Mouse (Mus musculus): ENCODE data around the gene Txnrd1. TPM values are rescaled to one million over a fixed set of nuclear protein-coding genes. Genes with fewer than 3 reads are reported as not detected.

Txnrd1 gene
- polyA plus RNA-seq, 1 experiment from 2014 or later, result 123 TPM

DNA sequence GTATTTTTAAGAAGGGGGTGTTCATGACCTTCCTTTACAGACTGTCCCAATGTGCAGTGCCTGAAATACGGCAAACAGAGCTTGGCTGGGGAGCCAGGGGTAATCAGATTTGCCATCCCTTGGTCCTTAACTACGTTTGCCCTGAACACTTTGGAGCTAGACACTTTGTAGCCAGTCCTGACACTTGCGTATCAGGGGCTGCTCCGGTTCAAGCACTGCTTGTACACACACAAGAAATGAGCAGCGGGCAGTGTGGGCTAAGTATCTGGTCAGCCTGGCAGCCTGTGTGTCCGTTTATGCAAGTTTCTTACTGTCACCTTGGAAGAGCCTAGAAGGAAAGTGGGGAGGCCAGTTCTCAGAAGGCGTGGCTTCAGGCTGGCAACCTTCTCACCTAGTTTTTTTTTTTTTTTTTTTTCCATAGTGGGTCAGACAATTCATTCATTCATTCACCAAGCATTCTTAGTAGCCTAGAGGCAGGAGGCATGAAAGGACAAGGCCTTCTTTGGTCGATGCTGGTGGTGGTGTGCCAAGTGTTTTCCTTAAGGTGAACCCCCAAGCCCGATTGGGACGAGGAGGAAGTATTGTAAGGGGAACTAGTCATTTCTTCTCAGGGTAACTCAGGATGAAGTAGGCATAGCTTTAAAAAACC lies 24.4 kb downstream of the Txnrd1 start:
- Histone ChIP-seq H3K4me1 (peaks cover 33% of the 10 kb centered on the region), H3K36me3 (no peaks in the 10 kb centered on the region), H3K4me2 (peak overlapping the region; percentile 64), H3K9ac (peak overlapping the region; percentile 70; the same call in 1 of the 2 replicates), H3K4me3 (peak overlapping the region; percentile 81), H3K9me3 (no peaks in the 10 kb centered on the region), H3K27ac (peak overlapping the region; percentile 95), H3K27me3 (no peaks in the 10 kb centered on the region)
- no peak for ATAC-seq (ENCODE audit: borderline replicate concordance, extremely low read depth, low FRiP score, low TSS enrichment)
- 40% methylated on average over 10 of the region's 10 CpGs for WGBS

DNA sequence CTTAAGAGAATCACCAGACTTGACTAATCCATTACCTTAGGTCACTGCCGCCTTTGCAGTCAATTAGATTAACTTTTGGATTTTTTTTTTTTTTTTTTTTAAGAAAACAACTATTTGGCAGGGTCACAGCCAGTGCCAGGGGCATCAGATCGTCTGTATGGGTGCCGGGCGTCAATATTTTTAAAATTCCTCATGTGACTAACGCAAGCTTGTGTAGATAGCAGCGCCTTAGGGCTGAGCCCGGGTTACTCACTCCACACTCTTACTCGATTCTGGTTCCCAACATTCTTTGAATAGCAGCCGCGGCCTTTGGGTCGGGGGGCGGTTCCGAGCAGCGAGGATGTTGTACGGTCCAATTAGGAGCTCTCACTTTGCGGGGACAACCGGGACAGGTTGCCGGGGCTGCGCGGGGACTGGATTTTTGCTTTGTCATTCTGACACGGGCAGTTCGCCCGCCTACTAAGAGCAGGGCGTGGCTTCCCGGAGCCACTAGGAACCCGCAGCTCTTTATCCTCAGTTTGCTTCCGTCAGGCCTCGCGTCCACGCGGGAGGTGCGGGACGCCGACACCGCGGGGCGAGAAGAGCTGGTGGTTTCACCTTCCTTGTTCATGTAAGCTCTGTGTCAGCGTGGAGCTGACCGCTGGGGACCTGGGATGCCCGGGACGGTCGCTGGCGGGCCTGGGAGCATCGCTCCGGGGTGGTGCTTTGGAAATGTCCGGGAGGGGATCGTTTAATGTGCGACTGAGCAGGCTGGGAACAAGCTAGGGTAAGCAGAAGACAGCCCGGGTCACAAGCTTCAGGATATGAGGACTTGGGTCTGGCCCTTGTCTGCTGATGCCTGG lies 25.2 kb downstream of the Txnrd1 start:
- peak overlapping the region; percentile 70 for H3K9ac ChIP-seq
- H3K9me3 ChIP-seq, result no peaks in the 10 kb centered on the region
- no peaks in the 10 kb centered on the region for H3K27me3 ChIP-seq
- peak overlapping the region; percentile 81 for H3K4me3 ChIP-seq
- peak overlapping the region; percentile 95 for H3K27ac ChIP-seq
- under 1% methylated on average over 49 of the region's 49 CpGs for WGBS
- peak overlapping the region; percentile 64 for H3K4me2 ChIP-seq
- peaks cover 6% of the 10 kb centered on the region for H3K36me3 ChIP-seq
- peak; percentile 85 for ATAC-seq (ENCODE audit: borderline replicate concordance, extremely low read depth, low FRiP score, low TSS enrichment)
- H3K4me1 ChIP-seq, result peaks cover 41% of the 10 kb centered on the region

DNA sequence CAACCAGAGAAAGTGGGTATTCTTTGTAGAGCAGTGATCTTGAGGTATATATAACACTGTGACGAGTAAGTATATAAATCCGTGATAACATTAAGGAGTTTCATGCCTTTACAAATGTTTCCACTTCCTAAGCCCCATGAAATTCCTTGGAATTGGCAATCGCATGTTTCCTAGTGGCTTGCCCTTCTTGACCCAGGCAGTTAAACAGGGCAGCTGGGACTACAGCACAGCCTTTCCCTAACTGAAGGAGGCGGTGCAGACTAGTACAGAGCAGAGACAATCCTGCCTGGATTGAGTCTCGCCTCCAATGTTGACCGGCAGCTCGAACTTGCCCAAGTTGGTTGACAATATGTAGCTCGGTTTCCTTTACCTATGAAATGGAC lies 25.8 kb downstream of the Txnrd1 start:
- Histone ChIP-seq H3K9ac (peak overlapping the region; percentile 70), H3K4me1 (peaks cover 45% of the 10 kb centered on the region), H3K4me3 (peak overlapping the region; percentile 81), H3K27ac (peak overlapping the region; percentile 95), H3K9me3 (no peaks in the 10 kb centered on the region), H3K36me3 (peaks cover 12% of the 10 kb centered on the region), H3K4me2 (peak overlapping the region; percentile 64), H3K27me3 (no peaks in the 10 kb centered on the region)
- peak; percentile 64; the same call in 1 of the 2 replicates for ATAC-seq (ENCODE audit: borderline replicate concordance, extremely low read depth, low FRiP score, low TSS enrichment)
- WGBS, result 1% methylated on average over 8 of the region's 8 CpGs

DNA sequence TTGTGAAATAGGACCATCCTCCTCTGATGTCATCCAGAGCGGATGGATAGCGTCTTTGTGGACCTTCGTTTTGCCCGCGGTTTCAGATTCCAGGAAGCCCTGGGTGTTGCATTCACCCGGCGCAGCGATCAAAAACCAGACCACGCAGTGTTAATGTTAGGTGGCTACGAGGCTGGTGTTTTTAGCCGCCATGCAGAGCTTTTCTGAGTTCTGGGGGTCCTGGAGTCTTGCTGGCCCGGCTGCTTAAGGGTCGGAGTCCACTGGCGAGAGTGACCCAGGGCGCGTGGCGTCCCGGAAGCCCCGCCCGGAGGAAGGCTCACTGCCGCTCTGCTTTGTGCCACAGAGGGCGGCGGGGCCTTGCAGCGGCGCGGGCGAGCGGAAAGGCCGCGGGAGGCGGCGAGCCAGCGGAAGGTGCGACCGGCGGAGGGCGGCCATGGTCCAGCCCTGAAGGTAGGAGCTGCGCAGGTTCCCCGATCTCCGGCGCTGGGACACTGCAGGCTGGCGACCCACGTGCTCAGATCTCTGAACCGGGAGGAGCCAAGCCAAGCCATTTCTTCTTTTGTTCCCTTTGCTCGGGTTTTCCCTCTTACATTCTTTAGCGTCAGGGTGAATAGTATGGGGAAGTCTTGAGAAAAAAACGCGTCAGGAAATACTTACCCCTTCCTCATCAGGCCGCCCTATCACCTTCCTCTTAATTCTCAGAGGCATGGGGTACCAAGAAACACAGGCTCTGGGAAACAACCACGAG lies 26.6 kb downstream of the Txnrd1 start:
- no peaks in the 10 kb centered on the region for H3K27me3 ChIP-seq
- peaks cover 17% of the 10 kb centered on the region for H3K36me3 ChIP-seq
- peak overlapping the region; percentile 64 for H3K4me2 ChIP-seq
- peaks cover 45% of the 10 kb centered on the region for H3K4me1 ChIP-seq
- under 1% methylated on average over 50 of the region's 50 CpGs for WGBS
- H3K27ac ChIP-seq, result peak overlapping the region; percentile 95
- peak; percentile 57; the same call in 1 of the 2 replicates for ATAC-seq (ENCODE audit: borderline replicate concordance, extremely low read depth, low FRiP score, low TSS enrichment)
- H3K9ac ChIP-seq, result peak overlapping the region; percentile 73
- peak overlapping the region; percentile 81 for H3K4me3 ChIP-seq
- no peaks in the 10 kb centered on the region for H3K9me3 ChIP-seq

DNA sequence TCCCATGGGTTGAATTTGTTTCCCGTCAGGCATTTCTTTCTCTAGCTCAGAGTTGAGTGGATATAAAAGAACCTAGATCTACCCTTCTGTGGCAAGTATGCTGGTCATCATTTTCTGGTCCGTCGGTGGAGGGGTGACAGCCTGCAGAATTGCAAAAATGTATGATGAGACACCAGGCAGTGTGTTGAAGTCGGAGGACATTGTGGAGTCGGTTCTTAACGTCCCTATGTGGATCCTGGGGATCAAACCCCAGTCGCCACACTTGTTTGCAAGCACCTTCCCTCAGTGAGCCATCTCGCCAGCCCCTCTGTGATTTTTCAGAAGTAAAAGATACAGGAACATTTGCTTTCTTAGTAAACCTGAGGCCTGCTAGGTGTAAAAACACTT lies 27.2 kb downstream of the Txnrd1 start:
- Histone ChIP-seq H3K4me2 (peak overlapping the region; percentile 64), H3K27ac (peak overlapping the region; percentile 95), H3K4me3 (peak overlapping the region; percentile 81), H3K36me3 (peaks cover 17% of the 10 kb centered on the region), H3K9ac (peak overlapping the region; percentile 73), H3K4me1 (peaks cover 45% of the 10 kb centered on the region), H3K27me3 (no peaks in the 10 kb centered on the region), H3K9me3 (no peaks in the 10 kb centered on the region)
- ATAC-seq (ENCODE audit: borderline replicate concordance, extremely low read depth, low FRiP score, low TSS enrichment), result no peak
- 5% methylated on average over 8 of the region's 8 CpGs for WGBS

DNA sequence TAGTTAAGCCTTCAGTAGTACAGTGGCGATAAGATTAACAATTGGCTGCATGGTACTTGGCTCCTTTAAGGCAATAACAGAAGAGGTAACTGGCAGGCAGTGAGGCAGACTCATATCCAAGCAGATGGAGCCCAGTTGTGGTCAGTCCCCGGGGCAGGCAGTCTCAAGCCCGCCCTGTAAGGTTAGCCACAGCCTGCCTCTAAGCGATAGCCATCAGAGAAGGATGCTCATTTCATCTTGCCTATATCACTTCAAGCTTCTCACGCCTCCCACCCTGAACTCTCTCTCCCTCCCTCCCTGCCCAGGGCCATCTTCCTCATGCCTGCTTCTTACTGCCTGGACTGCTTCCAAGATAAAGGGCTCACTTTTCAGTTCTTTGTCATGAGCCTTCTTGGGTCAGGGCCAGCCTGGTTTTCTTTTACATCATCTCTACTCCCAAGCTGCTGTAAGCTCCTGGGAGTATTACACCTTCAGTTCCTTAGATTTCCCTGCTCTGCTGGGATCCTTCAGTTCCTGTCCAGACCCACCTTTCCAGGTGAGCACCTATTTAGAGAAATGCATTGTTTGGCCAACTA lies 29.4 kb downstream of the Txnrd1 start:
- no peak overlapping the region; the same call in 1 of the 2 replicates for H3K27ac ChIP-seq

DNA sequence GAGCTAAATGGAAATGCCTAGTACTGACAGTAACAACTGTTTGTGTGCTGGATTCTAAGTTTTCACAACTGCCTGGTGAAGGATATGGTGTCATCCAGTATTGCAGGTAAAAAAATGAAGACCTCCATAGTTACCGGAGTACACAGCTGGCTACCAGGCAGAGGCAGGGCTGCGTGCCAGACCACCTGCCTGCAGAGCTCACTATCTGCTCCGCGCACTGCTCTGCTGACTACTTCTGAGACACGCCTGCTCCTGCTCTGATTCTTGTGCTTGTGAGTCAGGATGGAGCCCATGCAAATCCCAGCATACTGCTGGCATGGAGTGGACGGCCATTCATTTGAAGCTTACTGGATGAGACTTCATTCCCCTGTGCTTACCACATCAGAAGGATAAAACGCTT lies 30.1 kb downstream of the Txnrd1 start:
- Histone ChIP-seq H3K9me3 (no peaks in the 10 kb centered on the region), H3K27me3 (no peaks in the 10 kb centered on the region), H3K36me3 (peaks cover 25% of the 10 kb centered on the region), H3K4me2 (no peak overlapping the region), H3K9ac (no peak overlapping the region), H3K4me1 (peaks cover 36% of the 10 kb centered on the region), H3K4me3 (no peak overlapping the region), H3K27ac (no peak overlapping the region)
- no peak for ATAC-seq (ENCODE audit: borderline replicate concordance, extremely low read depth, low FRiP score, low TSS enrichment)
- 67% methylated on average over 7 of the region's 7 CpGs for WGBS

More for the DNA sequence above, 29.4 kb downstream of the Txnrd1 start:
- no peak overlapping the region for H3K4me2 ChIP-seq
- H3K27me3 ChIP-seq, result no peaks in the 10 kb centered on the region
- no peaks in the 10 kb centered on the region for H3K9me3 ChIP-seq
- 0 out of 2 replicates have a peak overlapping the region, but pooled peaks have one; percentile 10 for H3K9ac ChIP-seq
- H3K4me1 ChIP-seq, result peaks cover 41% of the 10 kb centered on the region
- ATAC-seq (ENCODE audit: borderline replicate concordance, extremely low read depth, low FRiP score, low TSS enrichment), result no peak
- H3K36me3 ChIP-seq, result peaks cover 24% of the 10 kb centered on the region
- WGBS, result 57% methylated on average over 5 of the region's 5 CpGs
- H3K4me3 ChIP-seq, result no peak overlapping the region

DNA sequence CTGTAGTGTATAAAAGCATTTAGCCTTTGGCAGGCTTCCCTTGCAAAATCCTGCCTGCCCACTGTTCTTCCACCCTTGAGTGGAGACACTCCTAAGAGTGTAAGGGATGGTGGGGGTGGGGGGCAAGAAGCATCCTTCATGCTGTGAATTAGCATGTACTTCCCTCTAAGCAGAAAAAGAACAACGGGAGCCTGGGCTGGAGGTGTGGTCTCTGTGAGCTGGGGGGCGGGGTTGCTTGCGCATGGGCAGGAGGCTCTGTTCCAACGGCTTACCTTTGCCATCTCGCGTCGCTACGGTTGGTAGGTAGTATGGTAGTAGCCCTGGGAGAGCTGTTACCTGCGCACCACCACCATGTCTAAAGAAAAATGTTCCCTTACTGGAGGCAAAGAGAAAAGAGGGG lies 32.6 kb downstream of the Txnrd1 start, which contains the start of gene Eid3:
Eid3 (plus strand) TSS at position 271 of the 400 bp plus-strand sequence.
- H3K9me3 ChIP-seq, result no peaks in the 10 kb centered on the region
- H3K27me3 ChIP-seq, result no peaks in the 10 kb centered on the region
- 68% methylated on average over 9 of the region's 9 CpGs for WGBS
- H3K36me3 ChIP-seq, result peaks cover 32% of the 10 kb centered on the region
- no peak within 1 kb of the TSS for H3K4me2 ChIP-seq
- peaks cover 29% of the 10 kb centered on the region for H3K4me1 ChIP-seq
- H3K4me3 ChIP-seq, result no peak within 1 kb of the TSS
- H3K9ac ChIP-seq, result no peak within 1 kb of the TSS
- no peak within 1 kb of the TSS for H3K27ac ChIP-seq
- no peak for ATAC-seq (ENCODE audit: borderline replicate concordance, extremely low read depth, low FRiP score, low TSS enrichment)

DNA sequence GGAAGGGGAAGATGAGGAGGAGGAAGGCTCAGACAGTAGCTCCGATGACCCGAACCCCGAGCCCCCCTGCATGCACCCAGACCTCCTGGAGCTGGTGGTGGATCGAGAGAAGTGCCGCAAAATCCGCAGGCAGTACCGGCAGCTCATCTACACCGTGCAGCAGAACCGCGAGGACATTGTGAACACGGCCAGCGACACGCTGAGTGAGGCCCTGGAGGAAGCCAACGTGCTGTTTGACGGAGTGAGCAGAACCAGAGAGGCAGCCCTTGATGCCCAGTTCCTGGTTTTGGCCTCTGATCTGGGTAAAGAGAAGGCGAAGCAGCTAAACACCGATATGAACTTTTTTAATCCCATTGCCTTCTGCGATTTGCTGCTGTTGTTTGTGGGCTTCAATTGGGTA lies 33.1 kb downstream of the Txnrd1 start:
- ATAC-seq (ENCODE audit: borderline replicate concordance, extremely low read depth, low FRiP score, low TSS enrichment), result no peak
- H3K9me3 ChIP-seq, result no peaks in the 10 kb centered on the region
- H3K36me3 ChIP-seq, result peaks cover 32% of the 10 kb centered on the region

DNA sequence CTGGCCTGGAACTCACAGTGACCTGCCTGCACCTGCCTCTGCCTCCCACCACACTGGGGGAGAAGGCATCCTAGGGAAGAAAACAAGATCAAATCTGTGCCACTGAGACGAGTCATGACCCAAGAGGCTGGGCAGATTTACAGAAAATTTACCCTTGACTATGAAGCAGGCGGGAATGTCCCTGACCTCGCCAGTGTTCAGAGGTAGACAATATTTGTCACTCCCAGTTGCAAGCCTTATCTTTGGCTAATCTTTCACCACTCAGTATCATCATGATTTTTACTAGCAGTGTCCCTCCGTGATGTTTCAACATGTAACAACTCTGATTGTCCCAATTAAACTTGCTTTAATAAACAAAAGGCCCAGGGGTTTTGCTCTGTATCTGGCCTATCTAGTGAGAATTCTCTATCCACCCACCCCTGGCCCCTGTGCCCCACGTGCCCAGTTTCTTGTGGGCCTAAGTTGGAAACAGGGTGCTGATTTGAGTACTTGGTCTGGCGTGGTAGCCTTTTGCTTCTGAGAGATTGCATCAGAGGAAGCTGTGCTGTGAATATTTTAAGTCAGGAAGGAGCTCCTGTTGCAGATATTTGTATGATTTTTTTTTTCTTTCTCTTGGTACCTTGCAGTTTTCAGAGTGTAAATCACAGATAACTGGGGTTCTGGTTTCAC lies 34.8 kb downstream of the Txnrd1 start:
- Histone ChIP-seq H3K4me1 (peaks cover 8% of the 10 kb centered on the region), H3K27me3 (no peaks in the 10 kb centered on the region), H3K4me3 (no peak overlapping the region), H3K9ac (no peak overlapping the region), H3K4me2 (no peak overlapping the region), H3K36me3 (peaks cover 30% of the 10 kb centered on the region), H3K9me3 (no peaks in the 10 kb centered on the region), H3K27ac (no peak overlapping the region)
- WGBS, result 77% methylated on average over 6 of the region's 6 CpGs
- ATAC-seq (ENCODE audit: borderline replicate concordance, extremely low read depth, low FRiP score, low TSS enrichment), result no peak

More for the DNA sequence above, 33.1 kb downstream of the Txnrd1 start:
- Histone ChIP-seq H3K9ac (no peak overlapping the region), H3K27ac (no peak overlapping the region), H3K4me3 (no peak overlapping the region), H3K4me2 (no peak overlapping the region), H3K27me3 (no peaks in the 10 kb centered on the region), H3K4me1 (peaks cover 24% of the 10 kb centered on the region)
- 83% methylated on average over 18 of the region's 18 CpGs for WGBS

DNA sequence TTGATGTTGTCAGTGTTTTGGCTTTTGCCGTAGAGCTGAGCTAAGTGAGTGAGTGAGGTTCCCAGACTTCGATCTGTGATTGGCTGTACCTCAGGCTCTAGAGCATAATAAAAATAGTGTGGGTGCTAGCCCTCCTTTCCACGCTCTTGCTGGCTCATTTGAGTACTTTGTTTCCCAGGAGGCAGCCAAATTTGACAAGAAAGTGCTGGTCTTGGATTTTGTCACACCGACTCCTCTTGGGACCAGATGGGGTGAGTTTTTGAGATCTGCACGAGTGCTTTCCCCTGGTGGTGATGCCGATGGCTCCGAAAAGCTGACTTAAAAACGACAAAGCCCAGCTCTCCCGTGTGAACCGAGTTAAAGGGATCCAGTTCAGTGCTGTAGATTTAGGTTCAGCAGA lies 41.7 kb downstream of the Txnrd1 start:
- peaks cover 62% of the 10 kb centered on the region for H3K36me3 ChIP-seq
- H3K9me3 ChIP-seq, result no peaks in the 10 kb centered on the region
- WGBS, result 90% methylated on average over 10 of the region's 10 CpGs
- no peak overlapping the region for H3K4me2 ChIP-seq
- no peaks in the 10 kb centered on the region for H3K27me3 ChIP-seq
- no peak for ATAC-seq (ENCODE audit: borderline replicate concordance, extremely low read depth, low FRiP score, low TSS enrichment)
- H3K27ac ChIP-seq, result no peak overlapping the region
- H3K4me3 ChIP-seq, result no peak overlapping the region
- H3K9ac ChIP-seq, result no peak overlapping the region
- no peaks in the 10 kb centered on the region for H3K4me1 ChIP-seq

All from lung, embryonic 15.5 days (tissue).